17 mouse cellular contexts compared by ENCODE assay signal in the genomic region with DNA sequence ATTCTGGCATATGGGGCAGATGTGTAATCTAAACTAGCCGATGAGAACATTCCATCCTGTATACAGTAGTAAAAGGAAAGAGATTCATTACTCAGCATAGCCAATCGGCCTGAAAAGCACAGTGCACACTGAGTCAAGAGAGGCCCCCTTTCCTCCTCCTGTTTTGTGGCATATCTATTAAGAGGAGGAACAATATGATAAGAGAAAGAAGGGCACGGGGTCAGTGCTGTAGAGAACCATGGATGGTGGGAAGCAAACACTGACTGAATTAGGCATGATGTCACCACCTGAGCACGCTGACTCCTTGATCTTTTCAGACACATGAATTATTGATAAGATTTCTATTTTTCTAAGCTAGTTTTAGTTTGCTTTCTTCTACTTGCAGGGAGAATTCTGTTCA.
"Had no signal": no experiment of that assay in that cellular context is flagged by ENCODE, and none has a peak within 500 bp of the region (broad histone marks: within the 10 kb centered on the region; RNA-seq: fewer than 3 reads in every experiment).

No protein-coding gene starts in this region.

- H3K4me1 ChIP-seq: lung, embryonic 15.5 days; megakaryocyte, embryonic 14.5 days; midbrain, embryonic 12.5 days; midbrain, embryonic 15.5 days; neural tube, embryonic 12.5 days; stomach, embryonic 15.5 days had no signal

- H3K36me3 ChIP-seq: lung, embryonic 15.5 days; midbrain, embryonic 12.5 days; midbrain, embryonic 15.5 days; neural tube, embryonic 12.5 days; stomach, embryonic 15.5 days had no signal

- ATAC-seq: liver, postnatal 0 days; lung, postnatal 0 days; midbrain, embryonic 15.5 days had no signal

- H3K27ac ChIP-seq: lung, embryonic 15.5 days; macrophage; midbrain, embryonic 12.5 days; midbrain, embryonic 15.5 days; neural tube, embryonic 12.5 days; stomach, embryonic 15.5 days; stomach, postnatal 0 days had no signal

- H3K9me3 ChIP-seq: lung, embryonic 15.5 days; midbrain, embryonic 12.5 days; midbrain, embryonic 15.5 days; neural tube, embryonic 12.5 days; stomach, embryonic 15.5 days had no signal

- H3K4me2 ChIP-seq: lung, embryonic 15.5 days; midbrain, embryonic 12.5 days; midbrain, embryonic 15.5 days; neural tube, embryonic 12.5 days; stomach, embryonic 15.5 days had no signal

- H3K27me3 ChIP-seq: lung, embryonic 15.5 days; megakaryocyte, embryonic 14.5 days; midbrain, embryonic 12.5 days; midbrain, embryonic 15.5 days; neural tube, embryonic 12.5 days; stomach, embryonic 15.5 days had no signal

- H3K4me3 ChIP-seq: lung, embryonic 15.5 days; megakaryocyte, embryonic 14.5 days; midbrain, embryonic 12.5 days; midbrain, embryonic 15.5 days; neural tube, embryonic 12.5 days; stomach, embryonic 15.5 days had no signal

- DNase-seq: liver, postnatal 0 days; lung, adult 2 months; lung, postnatal 14 days; lung, postnatal 36 days; right cerebral cortex, postnatal 14 days; thymus, adult 2 months; thymus, postnatal 25 days; thymus, postnatal 4 days had no signal

- H3K9ac ChIP-seq: liver, postnatal 0 days; lung, embryonic 15.5 days; midbrain, embryonic 12.5 days; midbrain, embryonic 15.5 days; neural tube, embryonic 12.5 days; stomach, embryonic 15.5 days had no signal
